Mouse (Mus musculus) heart, embryonic 11.5 days (tissue): ENCODE measurements at regions not wholly inside any gene's neighbourhood (a gene's known extent, or its start where the extent isn't known, plus 50 kb on each side); places are given as distances from the start of the nearest gene placed in this dataset.

Experiments used
- ATAC-seq: fragments of 200-750 bp; cut with Nextera tagmentation; replicated peaks from 2 replicates; pipeline ENCODE4 v1.8.0; 2017; ENCODE audit warnings: moderate library complexity; ENCODE audit not compliant: insufficient number of reproducible peaks, low FRiP score, low TSS enrichment
- H3K27ac ChIP-seq: fragments of 300-500 bp; sonication (generic); 2 replicates; pipeline ENCODE4 v1.5.1; 2014; ENCODE audit warnings: mild to moderate bottlenecking, low read depth, low read length
- H3K27me3 ChIP-seq: fragments of 300-500 bp; sonication (generic); 2 replicates; pipeline ENCODE4 v1.6.1; 2014; ENCODE audit warnings: mild to moderate bottlenecking, low read length, mixed read lengths; ENCODE audit not compliant: control insufficient read depth, insufficient read depth
- H3K36me3 ChIP-seq: fragments of 300-500 bp; sonication (generic); 2 replicates; pipeline ENCODE4 v1.6.1; 2014; ENCODE audit warnings: mild to moderate bottlenecking, low read length, moderate library complexity, mixed read lengths; ENCODE audit not compliant: control insufficient read depth, insufficient read depth
- H3K4me1 ChIP-seq: fragments of 300-500 bp; sonication (generic); 2 replicates; pipeline ENCODE4 v1.6.1; 2014; ENCODE audit warnings: low read length; ENCODE audit not compliant: control insufficient read depth, insufficient read depth
- H3K4me2 ChIP-seq: fragments of 300-500 bp; sonication (generic); 2 replicates; pipeline ENCODE4 v1.6.1; 2014; ENCODE audit warnings: mild to moderate bottlenecking, moderate library complexity
- H3K4me3 ChIP-seq: fragments of 300-500 bp; sonication (generic); 2 replicates; pipeline ENCODE4 v1.5.1; 2014; ENCODE audit warnings: low read depth, low read length
- H3K9ac ChIP-seq: fragments of 300-500 bp; sonication (generic); 2 replicates; pipeline ENCODE4 v1.6.1; 2014; ENCODE audit warnings: mild to moderate bottlenecking, low read depth, low read length, moderate library complexity
- H3K9me3 ChIP-seq: fragments of 300-500 bp; sonication (generic); replicated peaks from 2 replicates; pipeline ENCODE4 v1.6.1; 2016; ENCODE audit warnings: low read length; ENCODE audit not compliant: control insufficient read depth
- WGBS: fragments of 180-500 bp; shearing (Covaris S2); extraction: QIAGEN DNeasy Blood & Tissue Kit; methylation state at CpG from one replicate; pipeline ENCODE4 v1.1.7; 2014; ENCODE audit not compliant: insufficient replicate concordance; 5-methylcytosine and 5-hydroxymethylcytosine counted together

DNA sequence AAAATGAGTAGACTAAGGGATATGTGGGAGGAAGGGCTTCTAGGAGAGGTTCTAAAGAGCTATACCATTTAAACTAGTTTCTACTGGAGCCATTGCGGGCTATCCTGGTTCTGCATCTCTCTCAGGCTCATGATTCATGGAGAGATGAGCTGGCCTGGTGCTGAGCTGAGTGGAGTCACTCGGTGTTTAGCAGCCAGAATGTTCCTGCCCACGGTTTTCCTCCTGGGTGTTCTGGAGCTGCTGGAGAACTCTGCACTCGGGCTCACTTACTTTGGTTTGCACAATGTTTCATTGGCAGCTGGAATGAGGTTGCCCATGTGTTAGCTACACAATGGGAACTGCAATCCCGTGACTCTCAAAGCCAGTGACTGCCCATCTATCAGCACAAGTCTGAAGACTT, 79.0 kb upstream of the Cox10 start:
- no peak overlapping the region for H3K27ac ChIP-seq
- no peaks in the 10 kb centered on the region for H3K27me3 ChIP-seq
- no peak overlapping the region for H3K4me2 ChIP-seq
- no peak overlapping the region for H3K4me3 ChIP-seq
- H3K4me1 ChIP-seq = no peaks in the 10 kb centered on the region
- no peak overlapping the region for H3K9ac ChIP-seq
- no peaks in the 10 kb centered on the region for H3K36me3 ChIP-seq
- no peaks in the 10 kb centered on the region for H3K9me3 ChIP-seq
- ATAC-seq = no peak
- WGBS = 80% methylated on average over 5 of the region's 5 CpGs

DNA sequence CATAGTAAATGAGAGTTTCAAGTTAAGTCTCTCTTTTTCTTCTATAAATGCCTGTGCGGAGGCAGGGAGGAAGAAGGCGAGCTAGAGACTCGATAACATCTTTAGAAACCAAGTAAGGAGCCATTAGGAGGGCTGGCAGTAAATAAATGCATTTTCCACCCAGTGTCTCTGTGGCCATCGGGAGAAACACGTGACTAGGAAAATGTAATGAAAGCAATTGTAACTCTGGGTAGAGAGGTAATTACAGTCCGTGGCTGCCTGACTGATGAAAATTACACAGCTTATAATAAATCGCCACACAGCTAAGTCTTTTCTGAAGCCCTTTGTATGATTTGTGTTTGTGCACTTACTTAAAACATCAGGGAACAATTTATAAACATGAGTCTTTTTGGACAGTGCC, 77.4 kb upstream of the Cox10 start:
- WGBS = 78% methylated on average over 7 of the region's 7 CpGs
- ATAC-seq = no peak
- H3K4me3 ChIP-seq = no peak overlapping the region

DNA sequence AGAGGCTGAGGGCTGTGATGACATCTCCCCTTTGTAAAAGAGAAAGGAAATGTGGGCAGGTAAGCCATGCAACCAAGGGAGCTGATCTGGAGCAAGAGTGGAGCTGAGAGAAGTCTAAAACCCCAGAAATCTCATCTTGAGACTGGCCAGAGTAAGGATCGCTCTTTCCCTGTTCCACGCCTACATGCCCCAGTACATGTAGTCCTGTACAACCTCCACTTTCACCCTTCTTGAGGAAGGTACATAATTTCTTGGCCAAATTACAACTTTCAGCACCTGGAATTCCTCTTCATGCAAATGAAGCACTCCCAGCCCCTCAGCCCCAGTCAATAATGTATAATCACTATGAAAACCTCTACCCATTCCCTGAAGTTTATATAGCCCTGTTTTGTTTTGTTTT, 60.2 kb upstream of the Cox10 start:
- no peak overlapping the region for H3K4me2 ChIP-seq
- no peaks in the 10 kb centered on the region for H3K27me3 ChIP-seq
- H3K4me1 ChIP-seq = no peaks in the 10 kb centered on the region
- H3K9me3 ChIP-seq = no peaks in the 10 kb centered on the region
- H3K27ac ChIP-seq = no peak overlapping the region
- H3K4me3 ChIP-seq = no peak overlapping the region
- no peaks in the 10 kb centered on the region for H3K36me3 ChIP-seq
- no peak overlapping the region for H3K9ac ChIP-seq
- WGBS = 97% methylated on average over 2 of the region's 2 CpGs
- ATAC-seq = no peak

More for the DNA sequence above, 77.4 kb upstream of the Cox10 start:
- H3K4me2 ChIP-seq = no peak overlapping the region
- H3K4me1 ChIP-seq = no peaks in the 10 kb centered on the region
- H3K36me3 ChIP-seq = no peaks in the 10 kb centered on the region
- H3K27ac ChIP-seq = no peak overlapping the region
- no peaks in the 10 kb centered on the region for H3K27me3 ChIP-seq
- H3K9me3 ChIP-seq = no peaks in the 10 kb centered on the region
- H3K9ac ChIP-seq = no peak overlapping the region

DNA sequence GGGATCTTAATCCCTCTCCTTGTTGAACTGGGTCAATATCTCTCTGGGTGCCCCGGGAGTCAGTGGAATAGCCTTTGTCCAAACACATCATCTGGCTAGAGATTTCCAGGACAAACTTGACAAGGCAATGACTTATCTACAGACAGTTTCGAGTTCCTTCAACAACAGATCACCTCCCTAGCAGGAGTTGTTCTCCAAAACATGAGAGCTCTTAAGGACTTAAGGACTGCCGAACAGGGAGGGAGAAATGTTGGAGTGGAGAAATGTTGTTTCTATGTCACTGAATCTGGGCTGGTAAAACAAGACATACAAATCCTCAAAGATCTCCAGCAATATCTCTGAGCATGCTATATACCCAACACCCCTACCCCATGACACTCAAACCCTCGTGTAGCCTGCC, 59.7 kb upstream of the Cox10 start:
- H3K4me1 ChIP-seq = no peaks in the 10 kb centered on the region
- WGBS = 46% methylated on average over 4 of the region's 4 CpGs
- no peak overlapping the region for H3K4me3 ChIP-seq
- no peak for ATAC-seq
- no peaks in the 10 kb centered on the region for H3K36me3 ChIP-seq
- H3K4me2 ChIP-seq = no peak overlapping the region
- no peak overlapping the region for H3K9ac ChIP-seq
- no peaks in the 10 kb centered on the region for H3K27me3 ChIP-seq
- no peak overlapping the region for H3K27ac ChIP-seq
- no peaks in the 10 kb centered on the region for H3K9me3 ChIP-seq

DNA sequence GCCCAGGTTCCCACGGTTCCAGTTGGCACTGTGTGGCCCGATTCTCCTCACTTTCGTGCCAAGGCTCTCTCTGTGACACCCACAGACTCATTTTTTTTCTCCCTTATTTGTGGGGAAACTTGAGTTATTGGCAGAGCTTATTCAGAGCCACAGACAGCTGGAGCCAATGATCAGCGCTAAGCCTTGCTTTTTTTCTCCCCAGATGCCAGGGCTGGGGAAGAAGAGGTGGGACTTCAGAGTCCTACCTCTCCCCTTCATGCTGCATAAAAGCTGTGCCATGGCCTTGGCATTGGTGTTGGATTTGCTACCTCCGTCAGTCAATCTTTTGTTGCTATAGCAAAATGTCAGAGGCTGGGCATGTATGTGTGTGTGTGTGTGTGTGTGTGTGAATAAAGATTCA, 56.5 kb upstream of the Cox10 start:
- 87% methylated on average over 5 of the region's 5 CpGs for WGBS
- Histone ChIP-seq H3K36me3 (no peaks in the 10 kb centered on the region), H3K9ac (no peak overlapping the region), H3K4me3 (no peak overlapping the region), H3K9me3 (no peaks in the 10 kb centered on the region), H3K4me2 (no peak overlapping the region), H3K27ac (no peak overlapping the region), H3K27me3 (no peaks in the 10 kb centered on the region), H3K4me1 (no peaks in the 10 kb centered on the region)
- no peak for ATAC-seq

DNA sequence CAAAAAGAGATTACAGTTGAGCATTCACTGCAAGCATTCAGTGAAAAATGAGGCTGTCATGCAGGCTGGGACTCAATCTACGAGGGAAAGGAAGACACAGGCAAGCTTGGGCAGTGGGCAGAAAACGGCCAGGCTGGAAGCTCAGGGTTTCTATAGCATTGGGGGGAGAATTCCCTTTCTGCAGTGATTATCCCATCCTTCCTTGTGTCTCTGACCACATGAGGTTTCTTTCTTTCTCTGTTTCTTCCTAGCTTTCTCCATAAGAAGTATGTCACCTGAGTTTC, 56.0 kb upstream of the Cox10 start:
- 69% methylated on average over 2 of the region's 2 CpGs for WGBS
- ATAC-seq = no peak
- Histone ChIP-seq H3K9me3 (no peaks in the 10 kb centered on the region), H3K36me3 (no peaks in the 10 kb centered on the region), H3K9ac (no peak overlapping the region), H3K27me3 (no peaks in the 10 kb centered on the region), H3K27ac (no peak overlapping the region), H3K4me2 (no peak overlapping the region), H3K4me3 (no peak overlapping the region), H3K4me1 (no peaks in the 10 kb centered on the region)

DNA sequence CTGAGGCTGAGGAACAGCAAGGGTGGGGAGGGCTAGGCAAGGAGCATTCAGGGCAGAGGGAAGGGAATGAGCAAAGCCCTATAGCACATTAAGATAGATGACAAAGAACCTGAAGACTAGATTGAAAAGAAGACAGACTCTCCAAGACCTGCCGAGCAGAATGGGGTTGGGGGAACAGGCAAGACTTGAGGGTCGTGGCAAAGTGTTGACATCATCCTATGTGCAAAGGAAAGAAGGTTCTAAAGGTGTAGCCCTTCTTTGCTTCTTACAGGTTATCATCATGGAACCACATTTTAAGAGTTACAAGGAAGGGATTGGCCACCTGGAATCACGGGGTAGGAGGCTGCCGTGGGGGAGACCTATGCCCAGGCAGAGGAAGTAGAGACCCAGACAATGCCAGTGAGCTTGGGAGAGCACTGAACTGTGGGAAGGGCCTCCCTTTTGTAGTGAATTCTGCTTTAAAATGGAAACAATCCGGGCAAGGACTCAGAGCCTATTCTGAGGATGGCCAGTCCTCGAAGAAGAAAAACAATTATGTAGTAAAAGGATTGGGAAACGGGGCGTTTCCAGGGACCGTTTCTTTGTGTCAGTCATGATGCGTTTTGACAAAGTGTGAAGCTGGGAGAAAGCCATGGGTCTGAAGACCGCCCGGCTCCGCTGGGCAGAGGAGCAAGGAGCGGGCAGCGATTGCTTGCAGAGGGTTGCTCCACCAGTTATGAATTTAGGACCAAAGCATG, 55.5 kb upstream of the Cox10 start:
- no peak for ATAC-seq
- Histone ChIP-seq H3K36me3 (no peaks in the 10 kb centered on the region), H3K27me3 (no peaks in the 10 kb centered on the region), H3K4me3 (no peak overlapping the region), H3K4me1 (no peaks in the 10 kb centered on the region), H3K9ac (no peak overlapping the region), H3K9me3 (no peaks in the 10 kb centered on the region), H3K4me2 (no peak overlapping the region), H3K27ac (no peak overlapping the region)
- WGBS = 82% methylated on average over 15 of the region's 15 CpGs
